Mouse (Mus musculus): ENCODE data around the gene Gpr84. TPM values are rescaled to one million over a fixed set of nuclear protein-coding genes. Genes with fewer than 3 reads are reported as not detected.
A peak's percentile ranks its signal among the peaks of the same experiment; 100 is the strongest.
"Not testable (repeated sequence)": the region's sequence is repeated elsewhere in the genome, so short reads cannot be mapped to it uniquely, and the experiment has no call there.

The Gpr84 gene
- polyA plus RNA-seq, 1 experiment from 2014 or later = 0.31 TPM

- WGBS = 94% methylated on average over 3 of the region's 3 CpGs
- Histone ChIP-seq H3K36me3 (ENCODE audit: control insufficient read depth, insufficient read depth, low read length) (no peaks in the 10 kb centered on the region), H3K4me1 (ENCODE audit: control insufficient read depth, insufficient read depth, low read length) (peaks cover 7% of the 10 kb centered on the region), H3K4me3 (ENCODE audit: low read depth, low read length) (no peak overlapping the region), H3K9me3 (ENCODE audit: control insufficient read depth, low read length) (no peaks in the 10 kb centered on the region), H3K27me3 (ENCODE audit: control insufficient read depth, insufficient read depth, low read length) (no peaks in the 10 kb centered on the region), H3K4me2 (ENCODE audit: low read depth, severe bottlenecking) (no peak overlapping the region), H3K27ac (replicated peaks; ENCODE audit: low read depth, low read length) (no peak overlapping the region), H3K9ac (ENCODE audit: low read length) (no peak overlapping the region)
- ATAC-seq (ENCODE audit: insufficient number of reproducible peaks, low FRiP score, low TSS enrichment, low read depth) (no peak), DNase-seq (ENCODE audit: low spot score) (no peak)
Observed at GRCm38 (mm10) chr15:103281465-103282205, 28.8 kb downstream of the Gpr84 start.

GRCm38 (mm10) chr15:103280817-103281464, 29.5 kb downstream of the Gpr84 start:
- ATAC-seq (ENCODE audit: insufficient number of reproducible peaks, low FRiP score, low TSS enrichment, low read depth) (no peak), DNase-seq (ENCODE audit: low spot score) (peak; percentile 72)
- no peaks in the 10 kb centered on the region for H3K9me3 ChIP-seq (ENCODE audit: control insufficient read depth, low read length)

GRCm38 (mm10) chr15:103279750-103280149, 30.7 kb downstream of the Gpr84 start:
- no peaks in the 10 kb centered on the region for H3K9me3 ChIP-seq (ENCODE audit: control insufficient read depth, low read length)
- H3K4me2 ChIP-seq (ENCODE audit: low read depth, severe bottlenecking) = no peak overlapping the region
- DNase-seq (ENCODE audit: low spot score) (peak; percentile 55), ATAC-seq (ENCODE audit: insufficient number of reproducible peaks, low FRiP score, low TSS enrichment, low read depth) (no peak)
- 62% methylated on average over 3 of the region's 3 CpGs for WGBS
- no peaks in the 10 kb centered on the region for H3K36me3 ChIP-seq (ENCODE audit: control insufficient read depth, insufficient read depth, low read length)
- no peak overlapping the region for H3K9ac ChIP-seq (ENCODE audit: low read length)
- H3K27ac ChIP-seq (replicated peaks; ENCODE audit: low read depth, low read length) = no peak overlapping the region
- no peak overlapping the region for H3K4me3 ChIP-seq (ENCODE audit: low read depth, low read length)
- H3K4me1 ChIP-seq (ENCODE audit: control insufficient read depth, insufficient read depth, low read length) = no peaks in the 10 kb centered on the region; the same call in 1 of the 2 replicates
- H3K27me3 ChIP-seq (ENCODE audit: control insufficient read depth, insufficient read depth, low read length) = no peaks in the 10 kb centered on the region

More at GRCm38 (mm10) chr15:103280817-103281464, 29.5 kb downstream of the Gpr84 start:
- no peak overlapping the region for H3K4me3 ChIP-seq (ENCODE audit: low read depth, low read length)
- H3K27ac ChIP-seq (replicated peaks; ENCODE audit: low read depth, low read length) = no peak overlapping the region
- H3K9ac ChIP-seq (ENCODE audit: low read length) = no peak overlapping the region
- no peaks in the 10 kb centered on the region for H3K36me3 ChIP-seq (ENCODE audit: control insufficient read depth, insufficient read depth, low read length)
- no peaks in the 10 kb centered on the region for H3K27me3 ChIP-seq (ENCODE audit: control insufficient read depth, insufficient read depth, low read length)
- WGBS = 62% methylated on average over 3 of the region's 3 CpGs
- no peak overlapping the region for H3K4me2 ChIP-seq (ENCODE audit: low read depth, severe bottlenecking)
- H3K4me1 ChIP-seq (ENCODE audit: control insufficient read depth, insufficient read depth, low read length) = peaks cover 7% of the 10 kb centered on the region

GRCm38 (mm10) chr15:103277949-103278348, 32.5 kb downstream of the Gpr84 start:
- 32% methylated on average over 7 of the region's 7 CpGs for WGBS
- no peak for DNase-seq (ENCODE audit: low spot score)

GRCm38 (mm10) chr15:103275943-103276342, 34.5 kb downstream of the Gpr84 start:
- not testable (repeated sequence) for H3K4me2 ChIP-seq (ENCODE audit: low read depth, severe bottlenecking); H3K27me3 ChIP-seq (ENCODE audit: control insufficient read depth, insufficient read depth, low read length); H3K27ac ChIP-seq (replicated peaks; ENCODE audit: low read depth, low read length); DNase-seq (ENCODE audit: low spot score); H3K4me1 ChIP-seq (ENCODE audit: control insufficient read depth, insufficient read depth, low read length); H3K36me3 ChIP-seq (ENCODE audit: control insufficient read depth, insufficient read depth, low read length); H3K4me3 ChIP-seq (ENCODE audit: low read depth, low read length); H3K9me3 ChIP-seq (ENCODE audit: control insufficient read depth, low read length); ATAC-seq (ENCODE audit: insufficient number of reproducible peaks, low FRiP score, low TSS enrichment, low read depth); H3K9ac ChIP-seq (ENCODE audit: low read length)
- 98% methylated on average over 3 of the region's 3 CpGs for WGBS

More at GRCm38 (mm10) chr15:103277949-103278348, 32.5 kb downstream of the Gpr84 start:
- Histone ChIP-seq H3K4me1 (ENCODE audit: control insufficient read depth, insufficient read depth, low read length) (peaks cover 3% of the 10 kb centered on the region), H3K9ac (ENCODE audit: low read length) (no peak overlapping the region), H3K4me3 (ENCODE audit: low read depth, low read length) (no peak overlapping the region), H3K27ac (replicated peaks; ENCODE audit: low read depth, low read length) (no peak overlapping the region), H3K4me2 (ENCODE audit: low read depth, severe bottlenecking) (no peak overlapping the region), H3K27me3 (ENCODE audit: control insufficient read depth, insufficient read depth, low read length) (no peaks in the 10 kb centered on the region), H3K36me3 (ENCODE audit: control insufficient read depth, insufficient read depth, low read length) (no peaks in the 10 kb centered on the region), H3K9me3 (ENCODE audit: control insufficient read depth, low read length) (no peaks in the 10 kb centered on the region)
- no peak for ATAC-seq (ENCODE audit: insufficient number of reproducible peaks, low FRiP score, low TSS enrichment, low read depth)

- ATAC-seq (ENCODE audit: insufficient number of reproducible peaks, low FRiP score, low TSS enrichment, low read depth) (peak; percentile 99), DNase-seq (ENCODE audit: low spot score) (peak; percentile 93)
- Histone ChIP-seq H3K36me3 (ENCODE audit: control insufficient read depth, insufficient read depth, low read length) (no peaks in the 10 kb centered on the region), H3K27me3 (ENCODE audit: control insufficient read depth, insufficient read depth, low read length) (no peaks in the 10 kb centered on the region), H3K9ac (ENCODE audit: low read length) (peak within 1 kb of the TSS; percentile 79), H3K4me3 (ENCODE audit: low read depth, low read length) (peak within 1 kb of the TSS; percentile 71), H3K27ac (replicated peaks; ENCODE audit: low read depth, low read length) (0 out of 2 replicates have a peak within 1 kb of the TSS, but pooled peaks have one; percentile 45), H3K4me1 (ENCODE audit: control insufficient read depth, insufficient read depth, low read length) (peaks cover 3% of the 10 kb centered on the region; the same call in 1 of the 2 replicates), H3K9me3 (ENCODE audit: control insufficient read depth, low read length) (no peaks in the 10 kb centered on the region), H3K4me2 (ENCODE audit: low read depth, severe bottlenecking) (peak within 1 kb of the TSS; percentile 61)
- WGBS = under 1% methylated on average over 38 of the region's 38 CpGs
Observed at GRCm38 (mm10) chr15:103272419-103273279, 37.8 kb downstream of the Gpr84 start, which contains the start of gene Copz1. Gene Copz1 (plus strand): TSS chr15:103272714.

- Histone ChIP-seq H3K36me3 (ENCODE audit: control insufficient read depth, insufficient read depth, low read length) (no peaks in the 10 kb centered on the region), H3K4me1 (ENCODE audit: control insufficient read depth, insufficient read depth, low read length) (peaks cover 3% of the 10 kb centered on the region; the same call in 1 of the 2 replicates), H3K4me3 (ENCODE audit: low read depth, low read length) (no peak overlapping the region), H3K9ac (ENCODE audit: low read length) (no peak overlapping the region), H3K4me2 (ENCODE audit: low read depth, severe bottlenecking) (no peak overlapping the region), H3K27me3 (ENCODE audit: control insufficient read depth, insufficient read depth, low read length) (no peaks in the 10 kb centered on the region), H3K9me3 (ENCODE audit: control insufficient read depth, low read length) (no peaks in the 10 kb centered on the region), H3K27ac (replicated peaks; ENCODE audit: low read depth, low read length) (no peak overlapping the region)
- no peak for DNase-seq (ENCODE audit: low spot score)
- no peak for ATAC-seq (ENCODE audit: insufficient number of reproducible peaks, low FRiP score, low TSS enrichment, low read depth)
- 86% methylated on average over 4 of the region's 4 CpGs for WGBS
Observed at GRCm38 (mm10) chr15:103268903-103269302, 41.5 kb downstream of the Gpr84 start.

GRCm38 (mm10) chr15:103264794-103265193, 45.6 kb downstream of the Gpr84 start:
- Histone ChIP-seq H3K9ac (ENCODE audit: low read length) (no peak overlapping the region), H3K27ac (replicated peaks; ENCODE audit: low read depth, low read length) (no peak overlapping the region), H3K4me1 (ENCODE audit: control insufficient read depth, insufficient read depth, low read length) (no peaks in the 10 kb centered on the region), H3K36me3 (ENCODE audit: control insufficient read depth, insufficient read depth, low read length) (no peaks in the 10 kb centered on the region), H3K4me2 (ENCODE audit: low read depth, severe bottlenecking) (no peak overlapping the region), H3K9me3 (ENCODE audit: control insufficient read depth, low read length) (no peaks in the 10 kb centered on the region), H3K27me3 (ENCODE audit: control insufficient read depth, insufficient read depth, low read length) (no peaks in the 10 kb centered on the region), H3K4me3 (ENCODE audit: low read depth, low read length) (no peak overlapping the region)
- DNase-seq (ENCODE audit: low spot score) (no peak), ATAC-seq (ENCODE audit: insufficient number of reproducible peaks, low FRiP score, low TSS enrichment, low read depth) (no peak)
- WGBS = 90% methylated on average over 2 of the region's 2 CpGs

Measured in limb, embryonic 11.5 days (tissue).